Mouse (Mus musculus): ENCODE results near the gene Anks1.

DNA sequence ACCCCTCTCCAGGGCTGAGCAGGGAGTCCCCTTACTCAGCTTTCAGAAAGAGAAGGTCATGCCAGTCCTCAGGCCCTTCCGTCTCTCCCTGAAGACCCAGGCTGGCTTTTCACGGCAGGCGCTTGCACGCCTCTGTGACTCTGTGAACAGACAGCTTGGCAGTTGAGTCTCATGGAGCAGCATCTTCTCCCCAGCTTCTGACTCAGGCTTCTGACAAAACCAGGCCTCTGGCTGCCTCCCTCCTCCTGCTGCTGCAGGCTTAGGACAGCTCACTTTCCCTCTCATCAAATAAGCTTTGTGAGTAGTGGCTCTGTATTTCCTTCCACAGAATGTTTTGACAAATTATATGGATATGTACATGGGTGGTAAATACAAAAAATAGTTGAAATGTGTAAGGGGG is 91.3 kb downstream of the Anks1 start:
- TF ChIP-seq CTCF (IDR thresholded peaks at IDR 0.05; ENCODE audit: borderline replicate concordance, insufficient read depth, low read depth, low read length) (no peak), POLR2A (IDR thresholded peaks at IDR 0.05; ENCODE audit: borderline replicate concordance, insufficient read depth, low read length) (no peak)
